Mouse (Mus musculus): ENCODE results near the gene Arhgap15.

DNA sequence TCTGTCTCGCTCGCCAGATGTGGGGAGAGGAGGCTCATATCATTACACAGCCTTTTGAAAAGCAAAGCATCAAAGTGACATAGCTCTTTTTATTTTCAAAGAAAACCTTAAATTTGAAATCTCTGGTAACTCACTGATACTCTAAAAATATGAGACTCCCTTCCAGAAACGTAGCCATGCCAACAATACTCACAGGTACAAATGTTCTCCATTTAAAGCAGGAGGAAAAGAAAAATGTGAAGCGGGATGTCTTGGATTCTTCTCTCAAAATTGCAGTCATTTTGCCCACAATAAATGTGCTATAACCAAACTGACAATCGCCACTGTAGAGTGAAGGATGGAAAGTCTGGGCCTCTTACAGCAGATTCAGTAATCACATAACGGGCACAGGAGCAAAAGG, 635.9 kb downstream of the Arhgap15 start:
- TF ChIP-seq POLR2A (IDR thresholded peaks at IDR 0.05; ENCODE audit: insufficient read depth, low read depth, low read length) = no peak
- no peak for TF ChIP-seq CTCF (IDR thresholded peaks at IDR 0.05; ENCODE audit: insufficient read depth, low read depth, low read length)
